Mouse (Mus musculus) splenic B cell, adult 2 months (primary cell): ENCODE measurements around the gene Fam149a.
"Not testable (repeated sequence)": the region's sequence is repeated elsewhere in the genome, so short reads cannot be mapped to it uniquely, and the experiment has no call there.

Source experiments
- DNase-seq: peaks from one replicate; pipeline ENCODE4 v3.0.0-alpha.2; 2011; ENCODE audit warnings: low read depth, low spot score
- H3K27me3 ChIP-seq: 2 replicates; pipeline ENCODE4 v1.6.1; 2012; ENCODE audit warnings: mild to moderate bottlenecking, low read length, moderate library complexity, mixed read lengths; ENCODE audit not compliant: control insufficient read depth, poor library complexity, insufficient read depth, severe bottlenecking
- H3K36me3 ChIP-seq: 2 replicates; pipeline ENCODE4 v1.6.1; 2012; ENCODE audit warnings: mild to moderate bottlenecking, low read length, moderate library complexity, mixed read lengths; ENCODE audit not compliant: control insufficient read depth, poor library complexity, insufficient read depth, severe bottlenecking

Gene Fam149a

GRCm38 (mm10) chr8:45358132-45358918 lies 23.8 kb downstream of the Fam149a start:
- Histone ChIP-seq H3K36me3 (no peaks in the 10 kb centered on the region), H3K27me3 (no peaks in the 10 kb centered on the region)
- no peak for DNase-seq

GRCm38 (mm10) chr8:45355809-45356208 lies 26.3 kb downstream of the Fam149a start:
- no peak for DNase-seq
- no peaks in the 10 kb centered on the region for H3K36me3 ChIP-seq

GRCm38 (mm10) chr8:45345031-45345430 lies 37.1 kb downstream of the Fam149a start:
- H3K27me3 ChIP-seq, result 0 out of 2 replicates have a peak, but pooled peaks cover 1% of the 10 kb centered on the region
- peak; percentile 87 for DNase-seq
- no peaks in the 10 kb centered on the region for H3K36me3 ChIP-seq

More at GRCm38 (mm10) chr8:45355809-45356208, 26.3 kb downstream of the Fam149a start:
- no peaks in the 10 kb centered on the region for H3K27me3 ChIP-seq

GRCm38 (mm10) chr8:45344298-45344697 lies 37.8 kb downstream of the Fam149a start:
- Histone ChIP-seq H3K36me3 (no peaks in the 10 kb centered on the region), H3K27me3 (0 out of 2 replicates have a peak, but pooled peaks cover 1% of the 10 kb centered on the region)
- DNase-seq, result no peak

- Histone ChIP-seq H3K36me3 (no peaks in the 10 kb centered on the region), H3K27me3 (0 out of 2 replicates have a peak, but pooled peaks cover 1% of the 10 kb centered on the region)
- DNase-seq, result no peak
These were observed 40.2 kb downstream of the Fam149a start for GRCm38 (mm10) chr8:45341630-45342628.

- Histone ChIP-seq H3K27me3 (no peaks in the 10 kb centered on the region; the same call in 1 of the 2 replicates), H3K36me3 (no peaks in the 10 kb centered on the region)
- peak; percentile 5 for DNase-seq
These were observed 48.6 kb downstream of the Fam149a start for GRCm38 (mm10) chr8:45333493-45333892.

- H3K36me3 ChIP-seq, result no peaks in the 10 kb centered on the region
- DNase-seq, result peak; percentile 82
- no peaks in the 10 kb centered on the region; the same call in 1 of the 2 replicates for H3K27me3 ChIP-seq
These were observed 49.2 kb downstream of the Fam149a start, which contains the start of gene Cyp4v3 for GRCm38 (mm10) chr8:45332685-45333409. TSS of gene Cyp4v3 (minus strand) at chr8:45333216.

- no peaks in the 10 kb centered on the region; the same call in 1 of the 2 replicates for H3K36me3 ChIP-seq
- DNase-seq, result peak; percentile 15
- H3K27me3 ChIP-seq, result no peaks in the 10 kb centered on the region; the same call in 1 of the 2 replicates
These were observed 51.2 kb downstream of the Fam149a start for GRCm38 (mm10) chr8:45330856-45331255.

GRCm38 (mm10) chr8:45329206-45329980 lies 52.7 kb downstream of the Fam149a start:
- Histone ChIP-seq H3K27me3 (no peaks in the 10 kb centered on the region; the same call in 1 of the 2 replicates), H3K36me3 (no peaks in the 10 kb centered on the region; the same call in 1 of the 2 replicates)
- DNase-seq, result no peak

GRCm38 (mm10) chr8:45327076-45327475 lies 55.0 kb downstream of the Fam149a start:
- H3K36me3 ChIP-seq, H3K27me3 ChIP-seq, DNase-seq: not testable (repeated sequence)

GRCm38 (mm10) chr8:45324151-45324550 lies 57.9 kb downstream of the Fam149a start:
- no peak for DNase-seq
- H3K27me3 ChIP-seq, result no peaks in the 10 kb centered on the region
- H3K36me3 ChIP-seq, result no peaks in the 10 kb centered on the region; the same call in 1 of the 2 replicates

- Histone ChIP-seq H3K36me3 (no peaks in the 10 kb centered on the region; the same call in 1 of the 2 replicates), H3K27me3 (no peaks in the 10 kb centered on the region)
- DNase-seq, result no peak
These were observed 60.7 kb downstream of the Fam149a start for GRCm38 (mm10) chr8:45321365-45321764.

- H3K27me3 ChIP-seq, result no peaks in the 10 kb centered on the region
- no peak for DNase-seq
- no peaks in the 10 kb centered on the region; the same call in 1 of the 2 replicates for H3K36me3 ChIP-seq
These were observed 61.2 kb downstream of the Fam149a start for GRCm38 (mm10) chr8:45320930-45321329.
